Mouse (Mus musculus): ENCODE results near the gene Cwc27. TPM values are rescaled to one million over a fixed set of nuclear protein-coding genes. Genes with fewer than 3 reads are reported as not detected.
A peak's percentile ranks its signal among the peaks of the same experiment; 100 is the strongest.

The Cwc27 gene
- polyA plus RNA-seq, 1 experiment from 2014 or later = 25.0 TPM

- no peaks in the 10 kb centered on the region for H3K4me1 ChIP-seq (replicated peaks; ENCODE audit: control insufficient read depth, insufficient read depth, low read length)
- 89% methylated on average over 4 of the region's 4 CpGs for WGBS
Measured at GRCm38 (mm10) chr13:104742866-104743265, 74.1 kb downstream of the Cwc27 start.

GRCm38 (mm10) chr13:104729261-104730046, 87.5 kb downstream of the Cwc27 start:
- H3K9me3 ChIP-seq (ENCODE audit: control insufficient read depth, low read length) = no peaks in the 10 kb centered on the region
- H3K4me2 ChIP-seq (ENCODE audit: low read depth, low read length) = no peak overlapping the region
- H3K4me3 ChIP-seq (ENCODE audit: low read length) = no peak overlapping the region
- H3K27me3 ChIP-seq (ENCODE audit: control insufficient read depth, insufficient read depth, low read depth, low read length) = no peaks in the 10 kb centered on the region
- peak overlapping the region; percentile 2; the same call in 1 of the 2 replicates for H3K27ac ChIP-seq (ENCODE audit: low read length)
- WGBS = 33% methylated on average over 3 of the region's 3 CpGs
- H3K9ac ChIP-seq (ENCODE audit: low read length) = no peak overlapping the region
- H3K4me1 ChIP-seq (replicated peaks; ENCODE audit: control insufficient read depth, insufficient read depth, low read length) = no peaks in the 10 kb centered on the region
- peak; percentile 63 for ATAC-seq (ENCODE audit: low read depth)
- 0 out of 2 replicates have a peak, but pooled peaks cover 2% of the 10 kb centered on the region for H3K36me3 ChIP-seq (ENCODE audit: control insufficient read depth, insufficient read depth, low read length)

More at GRCm38 (mm10) chr13:104742866-104743265, 74.1 kb downstream of the Cwc27 start:
- no peak overlapping the region for H3K4me2 ChIP-seq (ENCODE audit: low read depth, low read length)
- no peak for ATAC-seq (ENCODE audit: low read depth)
- no peaks in the 10 kb centered on the region for H3K9me3 ChIP-seq (ENCODE audit: control insufficient read depth, low read length)
- no peak overlapping the region for H3K9ac ChIP-seq (ENCODE audit: low read length)
- no peaks in the 10 kb centered on the region for H3K27me3 ChIP-seq (ENCODE audit: control insufficient read depth, insufficient read depth, low read depth, low read length)
- no peak overlapping the region for H3K4me3 ChIP-seq (ENCODE audit: low read length)
- no peak overlapping the region for H3K27ac ChIP-seq (ENCODE audit: low read length)
- H3K36me3 ChIP-seq (ENCODE audit: control insufficient read depth, insufficient read depth, low read length) = no peaks in the 10 kb centered on the region

GRCm38 (mm10) chr13:104727681-104728080, 89.3 kb downstream of the Cwc27 start:
- H3K27ac ChIP-seq (ENCODE audit: low read length) = no peak overlapping the region
- 0 out of 2 replicates have a peak, but pooled peaks cover 2% of the 10 kb centered on the region for H3K36me3 ChIP-seq (ENCODE audit: control insufficient read depth, insufficient read depth, low read length)
- WGBS = 49% methylated on average over 2 of the region's 2 CpGs
- H3K4me1 ChIP-seq (replicated peaks; ENCODE audit: control insufficient read depth, insufficient read depth, low read length) = no peaks in the 10 kb centered on the region
- H3K4me3 ChIP-seq (ENCODE audit: low read length) = no peak overlapping the region
- no peaks in the 10 kb centered on the region for H3K27me3 ChIP-seq (ENCODE audit: control insufficient read depth, insufficient read depth, low read depth, low read length)
- ATAC-seq (ENCODE audit: low read depth) = peak; percentile 96
- H3K4me2 ChIP-seq (ENCODE audit: low read depth, low read length) = no peak overlapping the region
- H3K9me3 ChIP-seq (ENCODE audit: control insufficient read depth, low read length) = no peaks in the 10 kb centered on the region
- no peak overlapping the region for H3K9ac ChIP-seq (ENCODE audit: low read length)

- Histone ChIP-seq H3K4me3 (ENCODE audit: low read length) (no peak overlapping the region), H3K36me3 (ENCODE audit: control insufficient read depth, insufficient read depth, low read length) (no peaks in the 10 kb centered on the region), H3K27me3 (ENCODE audit: control insufficient read depth, insufficient read depth, low read depth, low read length) (no peaks in the 10 kb centered on the region), H3K4me2 (ENCODE audit: low read depth, low read length) (no peak overlapping the region), H3K4me1 (replicated peaks; ENCODE audit: control insufficient read depth, insufficient read depth, low read length) (no peaks in the 10 kb centered on the region), H3K9ac (ENCODE audit: low read length) (no peak overlapping the region), H3K27ac (ENCODE audit: low read length) (no peak overlapping the region), H3K9me3 (ENCODE audit: control insufficient read depth, low read length) (no peaks in the 10 kb centered on the region)
- 61% methylated on average over 5 of the region's 5 CpGs for WGBS
- no peak for ATAC-seq (ENCODE audit: low read depth)
Measured at GRCm38 (mm10) chr13:104720133-104720532, 96.8 kb downstream of the Cwc27 start.

GRCm38 (mm10) chr13:104694612-104695355, 122.2 kb downstream of the Cwc27 start:
- no peak overlapping the region for H3K4me3 ChIP-seq (ENCODE audit: low read length)
- no peaks in the 10 kb centered on the region for H3K27me3 ChIP-seq (ENCODE audit: control insufficient read depth, insufficient read depth, low read depth, low read length)
- H3K27ac ChIP-seq (ENCODE audit: low read length) = no peak overlapping the region; the same call in 1 of the 2 replicates
- no peaks in the 10 kb centered on the region for H3K9me3 ChIP-seq (ENCODE audit: control insufficient read depth, low read length)
- 47% methylated on average over 6 of the region's 6 CpGs for WGBS
- peak; percentile 64 for ATAC-seq (ENCODE audit: low read depth)
- no peak overlapping the region for H3K4me2 ChIP-seq (ENCODE audit: low read depth, low read length)
- H3K4me1 ChIP-seq (replicated peaks; ENCODE audit: control insufficient read depth, insufficient read depth, low read length) = peaks cover 7% of the 10 kb centered on the region; the same call in 1 of the 2 replicates
- H3K9ac ChIP-seq (ENCODE audit: low read length) = no peak overlapping the region
- no peaks in the 10 kb centered on the region for H3K36me3 ChIP-seq (ENCODE audit: control insufficient read depth, insufficient read depth, low read length)

GRCm38 (mm10) chr13:104692710-104693109, 124.2 kb downstream of the Cwc27 start:
- H3K4me2 ChIP-seq (ENCODE audit: low read depth, low read length) = no peak overlapping the region
- H3K36me3 ChIP-seq (ENCODE audit: control insufficient read depth, insufficient read depth, low read length) = no peaks in the 10 kb centered on the region
- no peak for ATAC-seq (ENCODE audit: low read depth)
- no peaks in the 10 kb centered on the region for H3K27me3 ChIP-seq (ENCODE audit: control insufficient read depth, insufficient read depth, low read depth, low read length)
- H3K9ac ChIP-seq (ENCODE audit: low read length) = no peak overlapping the region
- WGBS = 75% methylated on average over 3 of the region's 3 CpGs
- H3K27ac ChIP-seq (ENCODE audit: low read length) = no peak overlapping the region
- no peak overlapping the region for H3K4me3 ChIP-seq (ENCODE audit: low read length)
- H3K9me3 ChIP-seq (ENCODE audit: control insufficient read depth, low read length) = no peaks in the 10 kb centered on the region
- H3K4me1 ChIP-seq (replicated peaks; ENCODE audit: control insufficient read depth, insufficient read depth, low read length) = peaks cover 7% of the 10 kb centered on the region; the same call in 1 of the 2 replicates

GRCm38 (mm10) chr13:104685537-104685936, 131.4 kb downstream of the Cwc27 start:
- Histone ChIP-seq H3K4me3 (ENCODE audit: low read length) (no peak overlapping the region), H3K36me3 (ENCODE audit: control insufficient read depth, insufficient read depth, low read length) (no peaks in the 10 kb centered on the region), H3K9ac (ENCODE audit: low read length) (no peak overlapping the region), H3K9me3 (ENCODE audit: control insufficient read depth, low read length) (no peaks in the 10 kb centered on the region), H3K4me2 (ENCODE audit: low read depth, low read length) (no peak overlapping the region), H3K4me1 (replicated peaks; ENCODE audit: control insufficient read depth, insufficient read depth, low read length) (peaks cover 6% of the 10 kb centered on the region), H3K27me3 (ENCODE audit: control insufficient read depth, insufficient read depth, low read depth, low read length) (no peaks in the 10 kb centered on the region), H3K27ac (ENCODE audit: low read length) (no peak overlapping the region)
- 64% methylated on average over 2 of the region's 2 CpGs for WGBS
- ATAC-seq (ENCODE audit: low read depth) = no peak

GRCm38 (mm10) chr13:104684361-104685011, 132.5 kb downstream of the Cwc27 start:
- Histone ChIP-seq H3K9me3 (ENCODE audit: control insufficient read depth, low read length) (no peaks in the 10 kb centered on the region), H3K4me1 (replicated peaks; ENCODE audit: control insufficient read depth, insufficient read depth, low read length) (peaks cover 6% of the 10 kb centered on the region), H3K9ac (ENCODE audit: low read length) (peak overlapping the region; percentile 33; the same call in 1 of the 2 replicates), H3K36me3 (ENCODE audit: control insufficient read depth, insufficient read depth, low read length) (no peaks in the 10 kb centered on the region), H3K4me2 (ENCODE audit: low read depth, low read length) (peak overlapping the region; percentile 31; the same call in 1 of the 2 replicates), H3K4me3 (ENCODE audit: low read length) (no peak overlapping the region), H3K27ac (ENCODE audit: low read length) (peak overlapping the region; percentile 79), H3K27me3 (ENCODE audit: control insufficient read depth, insufficient read depth, low read depth, low read length) (no peaks in the 10 kb centered on the region)
- 10% methylated on average over 6 of the region's 6 CpGs for WGBS
- ATAC-seq (ENCODE audit: low read depth) = peak; percentile 52

GRCm38 (mm10) chr13:104681212-104681611, 135.7 kb downstream of the Cwc27 start:
- no peak for ATAC-seq (ENCODE audit: low read depth)
- Histone ChIP-seq H3K4me1 (replicated peaks; ENCODE audit: control insufficient read depth, insufficient read depth, low read length) (peaks cover 6% of the 10 kb centered on the region), H3K9ac (ENCODE audit: low read length) (no peak overlapping the region), H3K27ac (ENCODE audit: low read length) (no peak overlapping the region), H3K4me3 (ENCODE audit: low read length) (no peak overlapping the region), H3K36me3 (ENCODE audit: control insufficient read depth, insufficient read depth, low read length) (no peaks in the 10 kb centered on the region), H3K9me3 (ENCODE audit: control insufficient read depth, low read length) (no peaks in the 10 kb centered on the region), H3K27me3 (ENCODE audit: control insufficient read depth, insufficient read depth, low read depth, low read length) (no peaks in the 10 kb centered on the region), H3K4me2 (ENCODE audit: low read depth, low read length) (no peak overlapping the region)
- WGBS = 46% methylated on average over 1 of the region's 1 CpGs

Measured in lung, embryonic 16.5 days (tissue).